Mouse (Mus musculus): Measurements from ENCODE around the gene Odc1. TPM values are rescaled to one million over a fixed set of nuclear protein-coding genes. Genes with fewer than 3 reads are reported as not detected.

Odc1 gene
- total and polyA plus RNA-seq, 3 experiments: 1,839 to 2,567 (median 2,455) TPM

- TF ChIP-seq USF1 (IDR thresholded peaks at IDR 0.05; ENCODE audit: low read depth, low read length) (no peak), TBP (conservative IDR thresholded peaks at IDR 0.05; ENCODE audit: low read depth, low read length) (no peak), BHLHE40 (IDR thresholded peaks at IDR 0.05; ENCODE audit: low read depth, low read length) (no peak), MEF2A (IDR thresholded peaks at IDR 0.05; ENCODE audit: borderline replicate concordance, low read depth, low read length) (no peak), MAZ (IDR thresholded peaks at IDR 0.05; ENCODE audit: low read depth, low read length) (no peak), TCF12 (IDR thresholded peaks at IDR 0.05; ENCODE audit: low read depth, low read length) (no peak), MAX (IDR thresholded peaks at IDR 0.05; ENCODE audit: low read length) (no peak), JUN (IDR thresholded peaks at IDR 0.05; ENCODE audit: insufficient read depth, low read depth, low read length) (no peak), ZNF384 (IDR thresholded peaks at IDR 0.05; ENCODE audit: low read depth, low read length) (no peak), USF2 (conservative IDR thresholded peaks at IDR 0.05; ENCODE audit: low read depth, low read length) (no peak), JUND (conservative IDR thresholded peaks at IDR 0.05; ENCODE audit: low read depth, low read length) (no peak), MAFK (IDR thresholded peaks at IDR 0.05; ENCODE audit: insufficient replicate concordance, low read length) (no peak), POLR2AphosphoS2 (IDR thresholded peaks at IDR 0.05; ENCODE audit: low read depth, low read length) (no peak), PAX5 (IDR thresholded peaks at IDR 0.05; ENCODE audit: low read length) (no peak), SIN3A (IDR thresholded peaks at IDR 0.05; ENCODE audit: low read length) (no peak), HCFC1 (IDR thresholded peaks at IDR 0.05; ENCODE audit: low read depth, low read length) (no peak), ZC3H11A (IDR thresholded peaks at IDR 0.05; ENCODE audit: low read depth, low read length) (no peak)
- H3K9ac ChIP-seq (ENCODE audit: insufficient read depth, low read depth): no peak overlapping the region
- no peak overlapping the region for H3K4me2 ChIP-seq (ENCODE audit: insufficient read depth, low read depth, poor library complexity, severe bottlenecking)
- dilution Hi-C loops (cut with MboI; ENCODE audit: extremely low pct_ligation_motif_present, extremely low pct_unique_long_range_greater_than_20kb, low sequenced_read_pairs): no loop called here
- no peaks in the 10 kb centered on the region for H3K79me2 ChIP-seq (replicated peaks; ENCODE audit: control insufficient read depth, extremely low read depth, insufficient read depth, poor library complexity, severe bottlenecking)
- no peaks in the 10 kb centered on the region for H3K36me3 ChIP-seq (replicated peaks in 1 of 2; ENCODE audit: control insufficient read depth in 1 of 2, insufficient read depth in 1 of 2, low read length in 1 of 2)
- no peaks in the 10 kb centered on the region for H3K27me3 ChIP-seq (replicated peaks)
- no peak for DNase-seq (ENCODE audit: extremely low read depth)
- H3K4me1 ChIP-seq (ENCODE audit: control insufficient read depth in 1 of 2, insufficient read depth in 2 of 2): peaks cover 3 to 33% of the 10 kb centered on the region in 2 experiments; a peak in 3 of 4 replicates
- H3K27ac ChIP-seq (ENCODE audit: insufficient read depth, low read depth): no peak overlapping the region
- H3K9me3 ChIP-seq (replicated peaks; ENCODE audit: low read length): no peaks in the 10 kb centered on the region
- in situ Hi-C loops (cut with MboI; ENCODE audit: low pct_ligation_motif_present, low pct_unique_long_range_greater_than_20kb, low sequenced_read_pairs): no loop called here
- H3K4me3 ChIP-seq (replicated peaks in 1 of 3; ENCODE audit: low read depth in 2 of 3, low read length in 2 of 3, poor library complexity in 1 of 3): no peak overlapping the region
Observed at GRCm38 (mm10) chr12:17557344-17557966, 12.9 kb downstream of the Odc1 start.

- no peaks in the 10 kb centered on the region for H3K9me3 ChIP-seq (replicated peaks; ENCODE audit: low read length)
- no peaks in the 10 kb centered on the region for H3K27me3 ChIP-seq (replicated peaks)
- no peak for DNase-seq (ENCODE audit: extremely low read depth)
- TF ChIP-seq MAFK (IDR thresholded peaks at IDR 0.05; ENCODE audit: insufficient replicate concordance, low read length): no peak
- no peak for TF ChIP-seq USF1 (IDR thresholded peaks at IDR 0.05; ENCODE audit: low read depth, low read length)
- TF ChIP-seq JUND (conservative IDR thresholded peaks at IDR 0.05; ENCODE audit: low read depth, low read length): no peak
- TF ChIP-seq GABPA (IDR thresholded peaks at IDR 0.05; ENCODE audit: insufficient replicate concordance, low read depth, low read length): no peak
- TF ChIP-seq NRF1 (IDR thresholded peaks at IDR 0.05; ENCODE audit: low read depth, low read length): no peak
- TF ChIP-seq ZKSCAN1 (IDR thresholded peaks at IDR 0.05; ENCODE audit: borderline replicate concordance, low read depth, low read length): no peak
- TF ChIP-seq ELF1 (IDR thresholded peaks at IDR 0.05; ENCODE audit: low read depth, low read length): no peak
- no peak for TF ChIP-seq ETS1 (conservative IDR thresholded peaks at IDR 0.05; ENCODE audit: low read depth, low read length)
- dilution Hi-C loops (cut with MboI; ENCODE audit: extremely low pct_ligation_motif_present, extremely low pct_unique_long_range_greater_than_20kb, low sequenced_read_pairs) (no loop called here), in situ Hi-C loops (cut with MboI; ENCODE audit: low pct_ligation_motif_present, low pct_unique_long_range_greater_than_20kb, low sequenced_read_pairs) (no loop called here)
- H3K79me2 ChIP-seq (replicated peaks; ENCODE audit: control insufficient read depth, extremely low read depth, insufficient read depth, poor library complexity, severe bottlenecking): no peaks in the 10 kb centered on the region
- H3K4me2 ChIP-seq (ENCODE audit: insufficient read depth, low read depth, poor library complexity, severe bottlenecking): no peak overlapping the region
- H3K4me1 ChIP-seq (ENCODE audit: control insufficient read depth in 1 of 2, insufficient read depth in 2 of 2): peaks cover 3 to 31% of the 10 kb centered on the region in 2 experiments; a peak in 3 of 4 replicates
- H3K27ac ChIP-seq (ENCODE audit: insufficient read depth, low read depth): no peak overlapping the region
- no peaks in the 10 kb centered on the region for H3K36me3 ChIP-seq (replicated peaks in 1 of 2; ENCODE audit: control insufficient read depth in 1 of 2, insufficient read depth in 1 of 2, low read length in 1 of 2)
- H3K9ac ChIP-seq (ENCODE audit: insufficient read depth, low read depth): no peak overlapping the region
- H3K4me3 ChIP-seq (replicated peaks in 1 of 3; ENCODE audit: low read depth in 2 of 3, low read length in 2 of 3, poor library complexity in 1 of 3): no peak overlapping the region
Observed at GRCm38 (mm10) chr12:17557967-17558345, 13.4 kb downstream of the Odc1 start.
